Mouse (Mus musculus) left cerebral cortex, postnatal 25 days (tissue): ENCODE data around the gene Wdr11. TPM values are rescaled to one million over a fixed set of nuclear protein-coding genes. Genes with fewer than 3 reads are reported as not detected.

Experiments
- DNase-seq, 2 experiments: peaks; one replicate each; pipeline ENCODE4 v3.0.0; 2022; ENCODE audit warnings: low spot score in 2 of 2, mixed read lengths in 1 of 2
- intact Hi-C: fragments of 180-260 bp; cut with DNase I; formaldehyde crosslinking; loops from one replicate; pipeline ENCODE4 v1.15.1; 2025
- total RNA-seq, 2 experiments: library from RNA; stranded (reverse); gene quantifications; 2 replicates each; pipeline ENCODE4 v1.2.3; 2021

Wdr11 gene
- total RNA-seq, 2 experiments from 2014 or later = 41.1 to 41.9 TPM

- no peak for DNase-seq
- intact Hi-C loops = loop anchor here (10.0 kb wide), 1 partner anchor 534 kb away; no protein-coding TSS in a partner anchor
Measured at GRCm38 (mm10) chr7:129650717-129651116, 59.1 kb downstream of the Wdr11 start.

GRCm38 (mm10) chr7:129651781-129652180 is 60.1 kb downstream of the Wdr11 start:
- intact Hi-C loops = loop anchor here (2.0 to 10.0 kb wide), 3 partner anchors 533 to 729 kb away; no protein-coding TSS in a partner anchor
- no peak for DNase-seq

- DNase-seq = peak; percentile 13 to 82
- intact Hi-C loops = loop anchor here (2.0 to 10.0 kb wide), 3 partner anchors 532 to 728 kb away; no protein-coding TSS in a partner anchor
Measured at GRCm38 (mm10) chr7:129652901-129653460, 61.3 kb downstream of the Wdr11 start.

- intact Hi-C loops = loop anchor here (2.0 to 10.0 kb wide), 3 partner anchors 531 to 727 kb away; no protein-coding TSS in a partner anchor
- DNase-seq = peak; percentile 73 to 75
Measured at GRCm38 (mm10) chr7:129653791-129654271, 62.2 kb downstream of the Wdr11 start.

- DNase-seq = peak in 1 of 2 experiments; percentile 8
Measured at GRCm38 (mm10) chr7:129654923-129655322, 63.3 kb downstream of the Wdr11 start.

GRCm38 (mm10) chr7:129655604-129656226 is 64.1 kb downstream of the Wdr11 start:
- no peak for DNase-seq
- intact Hi-C loops = loop anchor here (10.0 kb wide), 1 partner anchor 529 kb away; no protein-coding TSS in a partner anchor

More at GRCm38 (mm10) chr7:129654923-129655322, 63.3 kb downstream of the Wdr11 start:
- intact Hi-C loops = loop anchor here (10.0 kb wide), 1 partner anchor 530 kb away; no protein-coding TSS in a partner anchor

- DNase-seq = no peak
- intact Hi-C loops = loop anchor here (10.0 kb wide), 1 partner anchor 527 kb away; no protein-coding TSS in a partner anchor
Measured at GRCm38 (mm10) chr7:129657867-129658266, 66.2 kb downstream of the Wdr11 start.

GRCm38 (mm10) chr7:129659755-129660154 is 68.1 kb downstream of the Wdr11 start:
- DNase-seq = no peak
- intact Hi-C loops = loop anchor here (10.0 kb wide), 1 partner anchor 525 kb away; no protein-coding TSS in a partner anchor

GRCm38 (mm10) chr7:129660546-129660945 is 68.9 kb downstream of the Wdr11 start:
- intact Hi-C loops = no loop called here
- no peak for DNase-seq

GRCm38 (mm10) chr7:129662051-129662789 is 70.6 kb downstream of the Wdr11 start:
- intact Hi-C loops = no loop called here
- DNase-seq = peak; percentile 18 to 25

GRCm38 (mm10) chr7:129663781-129664505 is 72.3 kb downstream of the Wdr11 start:
- intact Hi-C loops = no loop called here
- no peak for DNase-seq

- intact Hi-C loops = no loop called here
- no peak for DNase-seq
Measured at GRCm38 (mm10) chr7:129665411-129665810, 73.7 kb downstream of the Wdr11 start.

- intact Hi-C loops = no loop called here
- no peak for DNase-seq
Measured at GRCm38 (mm10) chr7:129665921-129666320, 74.3 kb downstream of the Wdr11 start.

GRCm38 (mm10) chr7:129666526-129666925 is 74.9 kb downstream of the Wdr11 start:
- intact Hi-C loops = no loop called here
- no peak for DNase-seq

GRCm38 (mm10) chr7:129670280-129670679 is 78.6 kb downstream of the Wdr11 start:
- intact Hi-C loops = no loop called here
- no peak for DNase-seq

GRCm38 (mm10) chr7:129671675-129672651 is 80.3 kb downstream of the Wdr11 start:
- no peak for DNase-seq
- intact Hi-C loops = no loop called here

GRCm38 (mm10) chr7:129673776-129674175 is 82.1 kb downstream of the Wdr11 start:
- DNase-seq = no peak
- intact Hi-C loops = no loop called here

- intact Hi-C loops = no loop called here
Measured at GRCm38 (mm10) chr7:129674558-129674957, 82.9 kb downstream of the Wdr11 start.

More at GRCm38 (mm10) chr7:129674558-129674957, 82.9 kb downstream of the Wdr11 start:
- DNase-seq = no peak
